Mouse (Mus musculus) layer of hippocampus, postnatal 36 days (tissue): ENCODE results near the gene Arnt. TPM values are rescaled to one million over a fixed set of nuclear protein-coding genes. Genes with fewer than 3 reads are reported as not detected.
A peak's percentile ranks its signal among the peaks of the same experiment; 100 is the strongest.
"Not testable (repeated sequence)": the region's sequence is repeated elsewhere in the genome, so short reads cannot be mapped to it uniquely, and the experiment has no call there.

ENCODE experiments used
- DNase-seq, 2 experiments: peaks; one replicate each; pipeline ENCODE4 v3.0.0; 2022
- total RNA-seq, 2 experiments: library from RNA; stranded (reverse); gene quantifications; 2 replicates each; pipeline ENCODE4 v1.2.3; 2021

The Arnt gene
- 10 to 100 TPM; 36.3 to 44.3 TPM for total RNA-seq

DNA sequence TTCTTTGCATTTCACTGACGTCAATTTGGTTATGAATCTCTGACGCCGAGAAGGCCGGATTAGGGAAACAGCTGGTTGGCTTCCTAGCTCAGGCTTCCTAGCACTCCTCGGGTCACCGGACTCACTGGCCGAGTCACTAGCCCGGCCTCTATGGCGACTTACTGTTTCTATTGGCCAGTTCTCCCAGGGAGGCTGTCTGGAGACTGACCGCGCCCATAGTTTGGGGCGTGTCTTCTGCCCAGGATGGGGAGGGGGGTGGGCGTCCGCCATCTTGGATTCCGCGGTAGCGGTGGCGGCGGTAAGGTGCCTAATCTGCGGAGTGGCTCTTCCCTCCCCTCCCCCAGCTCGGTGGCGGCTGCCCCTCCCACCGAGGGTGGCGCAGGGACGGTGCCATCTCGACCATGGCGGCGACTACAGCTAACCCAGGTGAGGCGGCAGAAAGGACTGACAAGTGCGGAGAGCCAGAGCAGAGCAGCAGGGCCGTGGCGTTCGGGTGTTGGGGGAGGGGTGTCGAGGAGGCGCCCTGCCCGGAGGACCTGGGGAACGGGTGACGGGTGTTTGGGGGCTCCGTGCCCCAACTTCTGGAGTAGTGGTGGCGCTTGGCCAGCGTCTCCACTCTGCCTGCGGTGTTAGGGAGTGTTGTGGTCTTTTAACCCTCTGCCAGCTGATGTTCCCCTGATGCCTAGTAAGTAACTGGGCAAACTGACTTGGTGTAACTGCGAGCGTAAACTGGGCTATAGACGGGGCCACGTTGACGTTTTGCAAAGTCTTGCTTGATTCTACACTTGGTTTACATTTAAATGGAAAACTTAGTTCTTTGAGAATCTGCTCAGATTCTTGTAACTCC is at the start of gene Arnt:
TSS of gene Arnt (plus strand) at position 253 of the 847 bp plus-strand sequence.
- DNase-seq, result peak; percentile 83 to 87

DNA sequence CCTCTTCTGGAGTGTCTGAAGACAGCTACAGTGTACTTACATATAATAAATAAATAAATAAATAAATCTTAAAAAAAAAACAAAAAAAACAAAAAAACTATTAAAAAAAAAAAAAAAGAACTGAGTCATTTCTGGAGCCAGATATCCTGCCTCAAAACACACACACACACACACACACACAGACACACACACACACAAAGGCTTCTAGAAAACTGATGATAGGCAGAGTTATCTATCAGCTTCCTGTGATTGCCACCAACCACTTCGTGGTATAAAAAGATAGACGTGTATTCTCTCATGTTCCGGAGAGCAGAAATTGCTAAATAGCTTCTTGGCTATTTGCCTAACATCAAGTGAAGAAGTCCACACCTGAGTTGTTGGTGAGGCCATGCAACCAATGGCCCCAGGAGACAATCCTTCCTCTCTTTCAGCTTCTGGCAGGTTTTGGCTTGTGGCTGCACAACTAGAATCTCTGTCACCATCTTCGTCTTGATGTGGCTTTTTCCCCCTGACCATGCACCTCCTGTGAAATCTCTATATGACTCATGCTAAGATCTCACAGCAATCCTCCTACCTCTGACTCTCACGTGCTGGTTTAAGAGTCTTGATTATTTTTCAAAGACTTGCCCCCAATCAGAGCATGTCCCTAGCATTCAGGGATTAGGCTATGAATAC is 48.6 kb upstream of the Arnt start:
- DNase-seq, result no peak

DNA sequence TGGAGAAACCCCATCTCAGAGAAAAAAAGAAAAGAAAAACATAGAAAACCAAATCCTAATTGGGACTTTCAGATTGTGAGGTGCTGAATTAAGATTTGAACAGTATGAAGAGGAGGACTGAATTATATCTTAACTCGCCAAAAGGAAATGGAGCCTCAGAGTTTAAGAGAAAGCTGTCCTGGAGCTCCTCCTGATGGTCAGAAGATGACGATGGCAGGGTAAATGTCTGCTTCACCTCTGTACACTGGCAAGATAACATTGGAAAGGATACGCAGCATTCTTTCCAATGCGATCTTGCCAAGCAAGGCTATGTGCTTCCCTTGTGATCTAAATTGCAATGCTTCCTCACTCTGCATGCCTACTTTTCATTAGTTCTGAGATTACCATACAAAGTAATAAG is 39.8 kb upstream of the Arnt start:
- DNase-seq, result no peak

DNA sequence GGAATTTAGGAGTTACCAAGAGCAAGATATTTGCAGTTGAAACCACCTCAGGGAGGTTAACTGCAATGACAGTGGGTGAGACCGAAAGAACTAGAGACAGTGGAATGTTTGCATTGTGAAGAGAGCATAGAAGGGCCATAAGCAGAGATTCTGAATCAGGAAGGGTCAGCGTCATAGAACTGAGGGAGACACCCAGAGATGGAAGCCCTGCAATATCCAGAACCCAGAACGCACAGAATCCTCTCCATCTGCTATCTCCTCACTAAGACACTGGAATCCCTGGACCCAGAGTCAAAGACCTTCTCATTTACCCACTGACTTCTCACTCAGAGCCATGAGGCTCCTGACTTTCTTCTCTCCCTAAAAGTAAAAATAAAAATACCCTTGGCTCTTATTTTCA is 31.4 kb upstream of the Arnt start, which contains the start of gene 4930558C23Rik:
TSS of gene 4930558C23Rik (minus strand) at position 101 of the 400 bp plus-strand sequence.
- no peak for DNase-seq

DNA sequence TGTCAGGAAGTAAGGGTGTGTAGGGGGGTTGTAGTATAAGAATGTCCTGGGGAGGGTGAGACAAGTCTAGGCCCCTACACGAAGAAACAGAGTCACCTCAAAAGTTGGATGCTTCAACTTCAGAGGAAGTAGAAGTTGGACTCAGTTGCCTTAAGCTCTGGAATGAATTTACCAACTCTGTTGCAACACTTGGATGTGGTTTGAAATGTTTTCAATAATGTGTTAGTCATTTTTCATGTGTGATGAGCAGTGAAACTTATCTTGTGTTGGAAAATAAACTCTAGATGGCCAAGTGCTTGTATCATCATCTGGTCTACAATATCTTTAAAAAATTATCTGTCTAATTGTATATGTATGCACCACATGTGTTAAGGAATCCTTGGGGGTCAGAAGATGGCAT is 26.5 kb upstream of the Arnt start:
- DNase-seq, result no peak

DNA sequence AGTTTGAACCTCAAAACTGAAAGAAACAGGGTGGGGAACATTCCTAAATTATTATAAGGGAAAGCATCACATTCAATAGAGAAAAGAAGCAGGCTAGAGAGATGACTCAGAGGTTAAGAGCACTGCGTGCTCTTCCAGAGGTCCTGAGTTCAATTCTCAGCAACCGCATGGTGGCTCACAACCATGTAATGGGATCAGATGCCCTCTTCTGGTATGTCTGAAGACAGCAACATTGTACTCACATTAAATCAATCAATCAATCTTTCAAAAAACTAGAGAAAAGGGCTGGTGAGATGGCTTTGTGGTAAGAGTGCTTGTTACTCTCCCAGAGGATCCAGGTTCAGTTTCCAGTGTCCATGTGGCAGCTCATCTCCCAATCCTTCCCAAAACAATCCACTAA is 25.3 kb upstream of the Arnt start:
- no peak for DNase-seq

DNA sequence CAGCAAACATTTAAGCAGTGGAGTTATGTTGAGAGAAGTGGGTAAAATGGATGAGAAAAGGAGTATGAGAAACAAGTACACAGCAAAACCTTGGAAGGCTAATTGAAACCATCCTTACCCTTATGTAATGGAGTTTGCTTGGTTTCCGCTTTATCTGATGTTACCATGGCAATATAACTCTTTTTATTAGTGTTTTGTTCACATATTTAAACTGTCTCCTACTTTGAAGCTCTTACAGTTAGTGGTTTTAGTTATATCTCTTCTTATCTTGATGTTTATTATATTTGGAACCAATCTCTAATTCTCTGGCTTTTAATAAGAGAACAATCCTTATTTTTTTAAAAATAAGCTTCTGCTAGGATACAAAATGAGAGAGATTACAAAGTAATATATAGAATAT is 21.9 kb upstream of the Arnt start:
- no peak for DNase-seq

DNA sequence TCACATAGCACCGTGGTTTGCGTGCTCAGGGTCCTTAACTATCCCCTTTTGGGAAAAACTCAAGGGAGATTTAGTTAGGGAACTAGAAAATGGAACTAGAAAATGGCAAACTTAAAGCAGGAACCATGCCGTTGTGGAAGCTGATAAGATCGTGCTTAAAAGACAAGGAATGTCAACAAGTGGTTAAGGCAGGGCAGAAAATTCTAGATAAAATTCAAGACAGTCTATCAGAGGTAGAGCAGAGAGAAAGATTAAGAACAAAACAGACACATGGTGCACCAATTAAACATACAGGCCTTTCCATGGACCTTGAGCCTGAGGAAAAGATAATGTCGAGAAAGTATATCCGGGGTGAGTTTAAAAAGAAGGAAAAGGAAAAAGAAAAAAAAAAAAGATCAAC is 16.3 kb upstream of the Arnt start:
- no peak for DNase-seq

DNA sequence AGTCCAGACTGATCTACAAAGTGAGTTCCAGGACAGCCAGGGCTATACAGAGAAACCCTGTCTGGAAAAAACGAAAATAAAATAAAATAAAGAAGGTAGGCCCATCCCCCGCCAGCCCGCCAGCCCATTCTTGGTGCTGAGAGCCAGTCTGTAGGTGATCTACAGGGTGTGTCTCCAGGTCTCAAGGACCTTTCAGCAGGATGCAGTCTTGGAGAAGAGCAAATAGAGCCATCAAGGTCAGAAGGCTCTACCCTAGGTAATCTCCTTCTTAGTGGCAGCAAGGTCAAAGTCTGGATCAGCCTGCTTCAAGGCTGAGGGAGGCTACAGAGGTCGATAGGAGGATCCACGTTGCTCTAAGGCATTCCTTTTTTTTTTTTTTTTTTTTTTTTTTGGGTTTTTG is 7.7 kb upstream of the Arnt start:
- DNase-seq, result not testable (repeated sequence)

DNA sequence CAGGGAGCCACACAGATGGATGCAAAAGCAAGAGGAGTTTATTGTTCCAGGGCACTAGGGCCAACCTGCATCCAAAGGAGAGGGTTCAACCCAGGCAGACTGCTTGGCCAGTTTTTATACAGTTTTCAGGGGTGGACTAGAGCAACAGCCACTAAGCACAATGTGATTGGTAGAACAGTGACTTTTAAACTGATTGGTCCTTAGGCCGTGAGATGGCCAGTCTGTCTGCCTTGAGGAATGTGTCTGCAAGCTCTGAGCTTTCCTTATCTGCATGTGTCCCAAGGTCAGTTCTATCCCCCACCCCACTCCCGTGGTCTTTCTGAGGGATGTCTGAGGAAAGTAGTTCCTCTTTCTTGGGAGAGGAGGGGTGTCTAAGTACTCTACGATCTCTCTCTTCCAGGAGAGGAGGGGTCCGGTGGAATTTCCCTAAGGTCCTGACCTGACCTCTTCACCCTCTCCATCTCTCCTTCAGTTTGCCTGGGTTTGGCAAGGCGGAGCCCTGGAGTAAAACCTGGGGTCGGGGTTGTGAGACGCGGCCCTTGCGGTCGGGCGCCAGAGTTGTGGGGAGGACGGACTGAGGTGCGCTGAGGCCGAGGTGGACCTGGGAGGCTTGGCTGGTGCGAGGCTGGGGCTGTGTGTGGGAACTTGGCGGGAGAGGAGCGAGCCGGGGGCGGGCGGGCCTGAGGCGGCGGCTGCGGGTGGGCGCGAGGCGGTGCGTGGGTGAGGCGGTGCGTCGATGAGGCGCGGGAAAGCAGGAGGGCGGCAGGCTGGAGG is 6.9 kb upstream of the Arnt start:
- not testable (repeated sequence) for DNase-seq

DNA sequence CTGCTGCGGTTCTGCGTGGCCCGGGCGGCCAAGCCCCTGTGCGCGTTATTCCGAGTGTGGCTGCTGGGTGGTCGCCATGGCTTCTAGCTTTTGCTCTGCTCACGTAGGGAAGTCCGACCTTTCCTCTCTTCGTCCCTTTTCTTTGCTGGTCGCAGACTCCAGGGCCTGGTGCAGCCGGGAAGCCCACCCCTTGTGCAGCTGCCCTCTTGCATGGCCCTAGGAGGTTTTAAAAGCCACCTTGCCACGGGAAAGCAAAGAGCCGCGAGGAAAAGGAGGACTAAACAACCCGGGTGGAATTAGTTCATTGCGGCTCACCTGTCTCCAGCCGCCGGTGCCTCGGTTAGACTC is 6.3 kb upstream of the Arnt start:
- peak in 1 of 2 experiments; percentile 15 for DNase-seq

DNA sequence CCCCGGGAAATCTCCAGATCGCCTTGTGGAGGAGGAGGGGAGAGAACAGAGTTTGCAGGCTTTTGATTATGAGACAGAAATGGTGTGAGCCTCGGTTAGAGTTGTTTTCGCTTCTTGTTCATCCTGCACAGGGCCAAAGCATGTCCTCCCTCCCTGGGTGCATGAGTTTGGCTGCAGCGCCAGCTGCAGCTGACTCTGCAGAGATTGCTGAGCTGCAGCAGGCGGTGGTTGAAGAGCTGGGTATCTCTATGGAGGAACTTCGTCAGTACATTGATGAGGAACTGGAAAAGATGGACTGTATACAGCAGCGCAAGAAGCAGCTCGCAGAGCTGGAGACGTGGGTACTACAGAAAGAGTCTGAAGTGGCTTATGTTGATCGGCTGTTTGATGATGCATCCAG is 5.8 kb upstream of the Arnt start:
- not testable (repeated sequence) for DNase-seq

DNA sequence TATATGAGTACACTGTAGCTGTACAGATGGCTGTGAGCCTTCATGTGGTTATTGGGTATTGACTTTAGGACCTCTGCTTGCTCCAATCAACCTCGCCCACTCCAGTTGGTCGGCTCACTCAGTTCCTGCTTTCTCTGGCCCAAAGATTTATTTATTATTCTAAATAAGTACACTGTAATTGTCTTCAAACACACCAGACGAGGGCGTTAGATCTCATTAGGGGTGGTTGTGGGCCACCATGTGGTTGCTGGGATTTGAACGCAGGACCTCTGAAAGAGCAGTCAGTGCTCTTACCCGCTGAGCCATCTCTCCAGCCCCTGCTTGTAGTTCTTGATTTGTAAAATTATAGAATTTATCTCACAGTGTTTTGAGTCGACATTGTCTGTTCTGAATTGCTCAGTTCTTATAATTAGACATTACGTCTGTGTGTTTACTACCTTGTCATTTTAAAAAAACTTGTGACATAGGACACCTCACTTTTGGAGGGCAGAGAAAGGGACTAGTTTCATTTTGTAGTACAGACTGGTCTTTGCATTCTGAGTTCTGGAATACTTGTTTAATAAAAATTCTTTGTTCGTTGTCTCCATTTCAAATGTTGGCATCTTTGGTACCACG is 780 bp upstream of the Arnt start:
- no peak for DNase-seq

DNA sequence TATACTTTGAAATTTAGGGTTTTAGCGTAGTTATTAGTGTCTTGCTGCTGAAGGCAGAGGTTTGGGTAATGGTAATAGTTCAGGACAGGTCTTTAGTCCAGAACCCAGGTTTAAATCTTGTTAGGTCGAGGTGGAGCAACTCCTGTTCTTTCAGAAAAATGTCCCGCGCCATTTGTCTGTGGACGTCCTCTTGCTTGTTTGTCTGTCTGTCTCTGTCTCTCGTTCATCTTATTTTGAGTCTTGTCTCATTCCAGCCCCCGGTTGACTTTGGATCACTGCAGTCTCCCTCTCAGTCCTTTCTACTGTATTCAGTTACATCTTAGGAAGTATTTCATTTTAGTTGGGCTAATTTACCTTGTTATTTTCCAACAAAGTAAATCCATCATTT is 789 bp downstream of the Arnt start:
- peak in 1 of 2 experiments; percentile 7 for DNase-seq

DNA sequence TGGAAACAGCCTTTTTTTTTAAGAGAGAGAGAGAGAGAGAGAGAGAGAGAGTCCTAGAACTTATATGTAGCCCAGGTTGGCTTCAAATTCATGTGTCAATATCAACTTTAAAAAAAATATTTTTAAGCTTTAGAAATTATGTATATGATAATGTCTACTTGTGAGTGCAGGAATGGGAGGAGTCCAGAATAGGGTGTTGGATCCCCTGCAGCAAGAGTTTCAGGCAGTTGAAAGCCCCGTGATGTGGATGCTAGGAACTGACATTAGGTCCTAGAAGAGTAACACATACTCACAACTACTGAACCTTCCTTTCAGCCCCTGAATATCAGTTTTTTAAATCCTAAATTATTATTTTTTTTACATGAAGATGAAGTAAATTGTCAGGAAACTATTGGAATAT is 1.4 kb downstream of the Arnt start:
- no peak for DNase-seq

DNA sequence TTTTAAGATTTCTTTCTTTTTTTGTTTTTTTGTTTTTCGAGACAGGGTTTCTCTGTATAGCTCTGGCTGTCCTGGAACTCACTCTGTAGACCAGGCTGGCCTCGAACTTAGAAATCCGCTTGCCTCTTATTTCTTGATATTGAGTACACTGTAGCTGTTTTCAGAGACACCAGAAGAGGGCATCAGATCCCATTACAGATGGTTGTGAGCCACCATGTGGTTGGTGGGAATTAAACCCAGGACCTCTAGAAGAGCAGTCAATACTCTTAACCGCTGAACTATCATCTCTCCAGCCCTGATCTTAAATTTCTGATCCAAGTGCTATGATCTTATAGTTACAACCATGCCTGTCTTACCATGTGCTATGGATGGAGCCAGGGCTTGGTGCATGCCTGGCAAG is 4.4 kb downstream of the Arnt start:
- not testable (repeated sequence) for DNase-seq

DNA sequence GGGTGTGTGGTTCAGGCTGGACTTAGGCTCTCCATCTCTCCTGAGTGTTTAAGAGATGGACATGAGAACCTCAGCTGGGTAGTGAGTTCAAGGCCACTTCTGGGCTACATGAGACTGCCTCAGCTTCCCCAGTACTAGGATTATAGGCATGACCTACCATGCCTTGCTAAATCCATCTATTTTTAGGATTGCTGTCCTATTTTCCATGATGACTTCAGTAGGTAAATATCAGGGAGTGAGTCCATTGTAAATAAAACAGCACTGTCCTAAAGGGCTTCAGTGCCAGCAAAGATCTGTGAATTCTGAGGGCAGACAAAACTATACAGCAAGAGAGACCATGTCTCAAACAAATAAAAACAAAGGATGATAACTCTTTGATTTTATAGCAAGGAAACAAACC is 5.5 kb downstream of the Arnt start:
- no peak for DNase-seq

DNA sequence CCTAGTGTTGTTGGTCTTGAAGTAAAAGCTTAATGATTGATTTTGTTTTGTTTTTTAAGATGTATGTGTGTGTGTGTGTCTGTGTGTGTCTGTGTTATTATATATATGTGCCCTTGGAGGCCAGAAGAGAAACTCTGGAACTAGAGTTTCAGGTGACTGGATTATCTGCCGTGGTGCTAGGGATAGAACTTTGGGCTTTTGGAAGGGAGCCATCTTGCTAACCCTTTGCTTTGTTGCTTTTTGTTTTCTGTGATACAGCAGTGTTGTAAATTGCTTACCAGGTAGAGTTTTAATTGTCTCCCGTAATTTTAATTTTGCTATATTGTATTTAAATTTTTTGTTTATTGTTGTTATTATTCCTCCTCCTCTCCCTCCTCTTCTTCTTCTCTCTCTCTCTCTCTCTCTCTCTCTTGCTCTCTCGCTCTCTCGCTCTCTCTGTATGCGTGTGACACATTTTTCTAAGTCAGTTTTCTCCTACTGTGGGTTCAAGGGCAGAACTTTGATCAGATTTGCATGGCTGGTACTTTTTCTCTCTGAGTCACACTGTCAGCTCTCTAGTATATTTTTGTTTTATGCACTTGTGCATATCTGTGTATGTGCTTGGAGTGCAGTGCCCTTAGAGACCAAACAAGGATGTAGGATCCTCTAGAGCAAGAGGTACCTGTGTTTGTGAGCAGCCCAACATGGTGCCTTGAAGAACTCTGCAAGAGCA is 8.4 kb downstream of the Arnt start:
- DNase-seq, result no peak

DNA sequence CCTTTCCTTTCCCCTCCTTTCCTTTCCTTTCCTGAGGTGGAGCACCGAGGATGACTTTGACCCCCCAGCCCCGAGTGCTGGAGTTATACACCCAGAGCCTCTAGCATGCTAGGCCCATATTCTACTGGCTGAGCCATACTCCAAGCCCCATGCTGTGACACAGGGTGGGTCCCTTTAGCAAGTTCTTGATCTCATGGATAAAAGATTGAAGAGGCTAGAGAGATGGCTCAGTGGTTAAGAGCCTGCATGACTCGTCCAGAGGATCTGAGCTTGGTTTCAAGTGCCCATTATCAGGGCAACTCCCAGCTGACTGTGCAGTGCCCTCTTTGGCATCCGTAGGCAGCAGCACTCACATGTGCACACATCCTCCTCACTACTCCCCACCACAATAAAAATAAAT is 11.1 kb downstream of the Arnt start:
- no peak for DNase-seq

DNA sequence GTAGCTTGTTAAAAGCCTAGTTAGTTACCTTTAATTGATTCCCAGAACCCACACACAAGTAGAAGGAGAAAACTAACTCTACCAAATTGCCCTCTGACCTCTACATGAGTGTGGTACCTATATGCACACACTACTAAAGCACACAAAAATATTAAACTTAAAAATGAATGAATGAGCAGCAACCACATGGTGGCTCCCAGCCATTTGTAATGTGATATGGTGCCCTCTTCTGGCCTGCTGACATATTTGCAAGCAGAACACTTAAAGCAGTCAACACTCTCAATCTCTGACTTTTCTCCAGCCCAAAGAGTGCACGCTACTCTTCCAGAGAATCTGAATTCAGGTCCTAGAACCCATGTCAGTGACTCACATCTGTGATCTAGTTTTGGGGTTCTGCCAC is 16.2 kb downstream of the Arnt start:
- DNase-seq, result peak in 1 of 2 experiments; percentile 10

DNA sequence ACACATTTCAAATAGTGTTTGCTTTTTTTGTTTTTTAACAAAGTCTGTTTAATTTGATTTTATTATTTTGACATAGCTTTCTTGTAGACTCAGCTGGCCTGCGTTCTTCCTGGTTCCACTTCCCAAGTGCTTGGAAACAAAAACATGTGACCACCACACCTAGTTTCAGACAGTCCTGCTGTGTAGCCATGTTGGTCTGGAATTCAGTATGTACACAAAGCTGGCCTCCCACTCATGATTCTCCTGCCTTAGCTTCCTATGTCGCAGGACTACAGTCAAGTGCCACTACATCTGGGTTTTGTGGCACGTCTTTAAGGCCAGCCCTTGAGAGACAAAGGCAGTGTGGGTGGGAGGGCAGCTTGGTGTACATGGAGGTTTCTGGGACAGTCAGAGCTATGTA is 16.7 kb downstream of the Arnt start:
- no peak for DNase-seq

DNA sequence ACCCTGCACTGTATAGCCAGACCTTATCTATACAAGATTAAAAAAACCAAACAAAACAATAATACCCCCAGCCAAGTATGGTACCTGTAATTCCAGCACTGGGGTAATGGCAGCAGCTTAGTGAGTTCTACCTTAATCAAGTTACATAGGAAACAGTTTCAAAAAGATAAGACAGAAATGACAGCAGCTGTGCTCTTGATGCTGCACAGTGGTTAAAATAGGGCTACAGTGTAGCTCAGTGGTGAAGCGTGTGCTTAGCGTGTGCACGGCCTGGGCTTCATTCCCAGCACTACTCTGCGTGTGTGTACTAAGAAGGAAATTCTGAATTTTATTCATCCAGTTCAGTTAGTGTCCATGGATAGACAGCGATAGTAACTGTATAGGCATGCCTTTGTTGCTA is 22.2 kb downstream of the Arnt start:
- DNase-seq, result no peak
